Mouse (Mus musculus) ES-E14 (cell line): ENCODE results near the gene Arid1a. TPM values are rescaled to one million over a fixed set of nuclear protein-coding genes. Genes with fewer than 3 reads are reported as not detected.

Source experiments
- DNase-seq: peaks from one replicate; pipeline ENCODE4 v3.0.0-alpha.2; 2013; ENCODE audit warnings: low read depth, low spot score
- H3K27ac ChIP-seq: 2 replicates; pipeline ENCODE4 v1.5.1; 2012; ENCODE audit warnings: low read depth, mild to moderate bottlenecking, low read length, moderate library complexity, mixed read lengths; ENCODE audit not compliant: poor library complexity, insufficient read depth, severe bottlenecking
- H3K36me3 ChIP-seq: 2 replicates; pipeline ENCODE4 v1.6.1; 2012; ENCODE audit warnings: mild to moderate bottlenecking, low read length, moderate library complexity, mixed read lengths; ENCODE audit not compliant: control insufficient read depth, poor library complexity, insufficient read depth, severe bottlenecking
- H3K4me1 ChIP-seq, 2 experiments: fragments of 150-350 bp in 1 of 2; sonication (generic) in 1 of 2; 2 replicates each; pipeline ENCODE4 v1.6.1; 2012; ENCODE audit warnings: low read length in 2 of 2, mild to moderate bottlenecking in 1 of 2, mixed read lengths in 1 of 2; ENCODE audit not compliant: control insufficient read depth in 2 of 2, insufficient read depth in 2 of 2, poor library complexity in 1 of 2
- H3K4me3 ChIP-seq, 2 experiments: fragments of 150-350 bp in 1 of 2; sonication (generic) in 1 of 2; 2 replicates each; pipeline ENCODE4 v1.5.1; 2012; ENCODE audit warnings: low read length in 2 of 2, low read depth in 1 of 2, mild to moderate bottlenecking in 1 of 2, mixed read lengths in 1 of 2; ENCODE audit not compliant: insufficient read depth in 1 of 2, poor library complexity in 1 of 2, severe bottlenecking in 1 of 2
- H3K9ac ChIP-seq: 2 replicates; pipeline ENCODE4 v1.6.1; 2012; ENCODE audit warnings: low read depth, mild to moderate bottlenecking, low read length, mixed read lengths; ENCODE audit not compliant: poor library complexity, insufficient read depth, severe bottlenecking
- H3K9me3 ChIP-seq: fragments of 150-350 bp; sonication (generic); 2 replicates; pipeline ENCODE4 v1.6.1; 2012; ENCODE audit warnings: low read depth, mild to moderate bottlenecking, low read length; ENCODE audit not compliant: control insufficient read depth, insufficient read depth
- CHD2 ChIP-seq: IDR thresholded peaks from 2 replicates; pipeline ENCODE4 v1.6.1; 2014; ENCODE audit warnings: mild to moderate bottlenecking, low read depth, low read length, inconsistent platforms
- HCFC1 ChIP-seq: IDR thresholded peaks from 2 replicates; pipeline ENCODE4 v1.6.1; 2012; ENCODE audit warnings: low read length, inconsistent platforms, borderline replicate concordance; ENCODE audit not compliant: insufficient read depth
- MAFK ChIP-seq: IDR thresholded peaks from 2 replicates; pipeline ENCODE4 v1.6.1; 2014; ENCODE audit warnings: mild to moderate bottlenecking, low read depth, low read length, inconsistent platforms; ENCODE audit not compliant: insufficient read depth
- ZC3H11A ChIP-seq: IDR thresholded peaks from 2 replicates; pipeline ENCODE4 v1.6.1; 2012; ENCODE audit warnings: low read depth, mild to moderate bottlenecking, inconsistent platforms, low read length, borderline replicate concordance
- ZNF384 ChIP-seq: IDR thresholded peaks from 2 replicates; pipeline ENCODE4 v1.6.1; 2012; ENCODE audit warnings: low read depth, low read length, inconsistent platforms
- in situ Hi-C, 2 experiments: fragments of 600-800 bp; cut with MboI; formaldehyde crosslinking; loops; one replicate each; pipeline ENCODE4 v1.15.1; 2025; ENCODE audit warnings: low sequenced_read_pairs in 2 of 2, inconsistent platforms in 1 of 2; ENCODE audit not compliant: unreplicated experiment in 2 of 2
- total RNA-seq: library from RNA; depleted of rRNA; stranded (reverse); fragments of 300-350 nt; gene quantifications from 2 replicates; pipeline ENCODE4 v1.2.3, GENCODE M21; 2012

Gene Arid1a
- total RNA-seq, 1 experiment = 62.6 TPM

DNA sequence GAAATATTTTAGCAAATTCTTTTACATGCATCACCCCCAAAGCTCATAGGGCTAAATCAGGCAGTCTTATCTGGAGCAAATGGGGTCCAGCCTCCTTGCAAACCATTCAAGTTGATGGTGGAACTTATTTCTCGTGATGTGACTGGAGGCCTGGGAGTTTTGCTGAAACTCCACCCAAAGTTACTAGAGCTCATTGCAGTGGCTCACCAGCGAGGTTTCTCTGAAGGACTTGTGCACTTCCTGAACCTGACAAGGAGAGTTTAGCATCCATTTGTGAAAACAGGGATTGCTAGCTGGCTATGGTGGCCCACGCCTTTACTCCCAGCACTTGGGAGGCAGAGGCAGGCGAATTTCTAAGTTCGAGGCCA is 122.5 kb downstream of the Arid1a start:
- peak overlapping the region in 1 of 2 experiments; percentile 54; a peak in 1 of 4 replicates for H3K4me3 ChIP-seq
- DNase-seq = no peak
- in situ Hi-C loops = no loop called here
- TF ChIP-seq ZC3H11A (no peak), HCFC1 (no peak), MAFK (no peak), ZNF384 (no peak), CHD2 (no peak)
- H3K27ac ChIP-seq = peak overlapping the region; percentile 66; the same call in 1 of the 2 replicates
- H3K9me3 ChIP-seq = no peaks in the 10 kb centered on the region
- H3K4me1 ChIP-seq = peaks cover 0 to 16% of the 10 kb centered on the region in 2 experiments; a peak in 2 of 4 replicates
- no peaks in the 10 kb centered on the region for H3K36me3 ChIP-seq
- no peak overlapping the region for H3K9ac ChIP-seq

GRCm38 (mm10) chr4:133633332-133634042 is 123.1 kb downstream of the Arid1a start:
- peak overlapping the region; percentile 91 for H3K9ac ChIP-seq
- in situ Hi-C loops = no loop called here

GRCm38 (mm10) chr4:133632483-133633327 is 123.9 kb downstream of the Arid1a start:
- peaks cover 0 to 20% of the 10 kb centered on the region in 2 experiments; a peak in 2 of 4 replicates for H3K4me1 ChIP-seq
- TF ChIP-seq HCFC1 (no peak), MAFK (no peak), ZC3H11A (no peak)
- no peak for DNase-seq
- H3K36me3 ChIP-seq = no peaks in the 10 kb centered on the region
- in situ Hi-C loops = no loop called here
- H3K27ac ChIP-seq = peak overlapping the region; percentile 87; the same call in 1 of the 2 replicates
- H3K9ac ChIP-seq = peak overlapping the region; percentile 91
- no peaks in the 10 kb centered on the region for H3K9me3 ChIP-seq
- peak overlapping the region; percentile 89 to 99 for H3K4me3 ChIP-seq

More at GRCm38 (mm10) chr4:133633332-133634042, 123.1 kb downstream of the Arid1a start:
- peak overlapping the region; percentile 87; the same call in 1 of the 2 replicates for H3K27ac ChIP-seq
- peak; percentile 68 for DNase-seq
- no peaks in the 10 kb centered on the region for H3K9me3 ChIP-seq
- no peaks in the 10 kb centered on the region for H3K36me3 ChIP-seq
- peaks cover 0 to 16% of the 10 kb centered on the region in 2 experiments; a peak in 2 of 4 replicates for H3K4me1 ChIP-seq
- TF ChIP-seq ZNF384 (0 out of 2 replicates have a peak, but pooled peaks have one; percentile 16), ZC3H11A (no peak), HCFC1 (no peak), CHD2 (no peak), MAFK (no peak)
- peak overlapping the region; percentile 89 to 99 for H3K4me3 ChIP-seq

DNA sequence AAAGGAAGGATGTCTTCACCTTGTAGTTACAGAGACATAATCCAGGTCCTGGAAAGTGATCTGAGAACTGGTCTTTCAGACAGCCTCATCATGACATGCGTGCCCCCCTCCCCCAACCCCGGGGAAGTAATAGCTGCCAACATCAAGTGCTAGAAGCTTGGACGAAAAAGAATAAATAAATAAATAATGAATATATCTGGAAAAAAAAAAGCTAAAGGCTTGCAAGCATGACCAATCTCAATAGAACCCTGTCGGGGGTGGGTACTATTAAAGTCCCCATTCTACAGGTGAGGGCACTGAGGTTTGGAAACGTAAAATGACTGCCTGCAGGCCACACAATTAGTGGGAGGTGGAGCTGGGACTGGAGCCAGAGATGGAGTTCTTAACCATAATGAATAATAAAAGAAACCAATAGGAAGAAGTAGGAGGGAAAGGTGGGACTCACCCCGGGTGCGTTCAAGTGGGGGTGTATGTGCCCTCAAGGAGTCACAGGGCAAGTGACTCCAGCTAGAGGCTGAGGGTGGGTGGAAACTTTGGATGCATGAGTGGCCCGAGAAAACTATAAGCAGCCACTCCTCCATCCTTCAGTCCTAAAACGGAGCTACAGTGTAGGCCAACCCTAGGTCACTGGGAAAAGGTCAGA is 124.7 kb downstream of the Arid1a start:
- in situ Hi-C loops = no loop called here
- Histone ChIP-seq H3K27ac (peak overlapping the region; percentile 87; the same call in 1 of the 2 replicates), H3K36me3 (peaks cover 2% of the 10 kb centered on the region; the same call in 1 of the 2 replicates), H3K4me1 (peaks cover 0 to 22% of the 10 kb centered on the region in 2 experiments; a peak in 2 of 4 replicates), H3K9ac (peak overlapping the region; percentile 91; the same call in 1 of the 2 replicates), H3K9me3 (no peaks in the 10 kb centered on the region), H3K4me3 (peak overlapping the region; percentile 89 to 99)
- DNase-seq = no peak
- TF ChIP-seq CHD2 = no peak
